Mouse (Mus musculus): ENCODE data around the gene Fam25c. TPM values are rescaled to one million over a fixed set of nuclear protein-coding genes. Genes with fewer than 3 reads are reported as not detected.

The Fam25c gene
- total and polyA plus RNA-seq, 3 experiments, result not detected

DNA sequence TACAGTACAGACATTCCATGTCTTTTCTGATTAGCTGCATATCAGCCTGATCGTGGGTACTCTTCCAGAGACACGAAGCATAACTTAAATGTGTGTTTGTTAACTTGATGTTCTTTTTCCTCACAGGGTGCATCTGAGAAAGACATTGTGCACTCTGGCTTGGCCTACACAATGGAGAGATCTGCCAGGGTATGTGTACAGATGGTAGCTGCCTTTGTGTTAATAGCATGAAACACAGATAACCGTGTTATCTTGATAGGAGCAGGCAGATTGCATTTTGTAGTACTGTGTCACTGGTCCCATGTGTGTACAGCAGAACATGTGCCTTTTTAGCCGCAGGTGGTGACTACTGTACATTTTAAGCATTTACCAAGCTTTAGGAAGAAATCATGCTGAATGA is 13.2 kb downstream of the Fam25c start:
- H3K9ac ChIP-seq (ENCODE audit: insufficient read depth, low read depth), result no peak overlapping the region
- DNase-seq (ENCODE audit: extremely low read depth), result no peak
- no peaks in the 10 kb centered on the region for H3K79me2 ChIP-seq (replicated peaks; ENCODE audit: control insufficient read depth, extremely low read depth, insufficient read depth, poor library complexity, severe bottlenecking)
- dilution Hi-C loops (cut with MboI; ENCODE audit: extremely low pct_ligation_motif_present, extremely low pct_unique_long_range_greater_than_20kb, low sequenced_read_pairs) (no loop called here), in situ Hi-C loops (cut with MboI; ENCODE audit: low pct_ligation_motif_present, low pct_unique_long_range_greater_than_20kb, low sequenced_read_pairs) (no loop called here)
- H3K27ac ChIP-seq (ENCODE audit: insufficient read depth, low read depth), result no peak overlapping the region
- H3K36me3 ChIP-seq (replicated peaks in 1 of 2; ENCODE audit: control insufficient read depth in 1 of 2, insufficient read depth in 1 of 2, low read length in 1 of 2), result peaks cover 42 to 76% of the 10 kb centered on the region in 2 experiments
- no peaks in the 10 kb centered on the region for H3K9me3 ChIP-seq (replicated peaks; ENCODE audit: low read length)
- no peak for TF ChIP-seq ELF1 (IDR thresholded peaks at IDR 0.05; ENCODE audit: low read depth, low read length)
- peaks cover 0 to 14% of the 10 kb centered on the region in 2 experiments; a peak in 1 of 4 replicates for H3K4me1 ChIP-seq (ENCODE audit: control insufficient read depth in 1 of 2, insufficient read depth in 2 of 2)
- H3K4me2 ChIP-seq (ENCODE audit: insufficient read depth, low read depth, poor library complexity, severe bottlenecking), result no peak overlapping the region
- H3K4me3 ChIP-seq (replicated peaks in 1 of 3; ENCODE audit: low read depth in 2 of 3, low read length in 2 of 3, poor library complexity in 1 of 3), result no peak overlapping the region
- no peaks in the 10 kb centered on the region for H3K27me3 ChIP-seq (replicated peaks)

DNA sequence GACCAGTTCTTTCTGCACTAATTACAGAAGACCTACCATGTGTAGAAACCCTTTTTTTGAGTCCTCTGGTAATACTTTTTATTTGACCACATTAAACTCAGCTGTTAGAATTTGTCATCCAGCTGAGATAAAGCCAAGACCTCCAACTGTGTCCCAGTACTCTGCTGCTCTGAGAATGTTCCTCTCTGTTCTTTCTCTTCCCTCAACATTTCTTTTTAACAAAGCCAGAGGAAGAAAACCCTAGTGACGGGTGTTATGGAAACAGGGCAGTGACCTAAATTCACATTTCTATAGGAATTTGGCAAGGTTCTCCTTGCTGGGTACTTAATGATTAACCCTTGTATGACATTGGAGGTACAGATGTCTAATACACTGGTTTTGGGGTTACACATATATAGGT is 15.8 kb downstream of the Fam25c start:
- Histone ChIP-seq H3K27ac (ENCODE audit: insufficient read depth, low read depth) (no peak overlapping the region), H3K9me3 (replicated peaks; ENCODE audit: low read length) (no peaks in the 10 kb centered on the region), H3K4me2 (ENCODE audit: insufficient read depth, low read depth, poor library complexity, severe bottlenecking) (no peak overlapping the region), H3K79me2 (replicated peaks; ENCODE audit: control insufficient read depth, extremely low read depth, insufficient read depth, poor library complexity, severe bottlenecking) (no peaks in the 10 kb centered on the region), H3K9ac (ENCODE audit: insufficient read depth, low read depth) (no peak overlapping the region), H3K4me3 (replicated peaks in 1 of 3; ENCODE audit: low read depth in 2 of 3, low read length in 2 of 3, poor library complexity in 1 of 3) (no peak overlapping the region), H3K36me3 (replicated peaks in 1 of 2; ENCODE audit: control insufficient read depth in 1 of 2, insufficient read depth in 1 of 2, low read length in 1 of 2) (peaks cover 58 to 89% of the 10 kb centered on the region in 2 experiments), H3K4me1 (ENCODE audit: control insufficient read depth in 1 of 2, insufficient read depth in 2 of 2) (peaks cover 0 to 10% of the 10 kb centered on the region in 2 experiments; a peak in 1 of 4 replicates), H3K27me3 (replicated peaks) (no peaks in the 10 kb centered on the region)
- dilution Hi-C loops (cut with MboI; ENCODE audit: extremely low pct_ligation_motif_present, extremely low pct_unique_long_range_greater_than_20kb, low sequenced_read_pairs) (no loop called here), in situ Hi-C loops (cut with MboI; ENCODE audit: low pct_ligation_motif_present, low pct_unique_long_range_greater_than_20kb, low sequenced_read_pairs) (no loop called here)
- TF ChIP-seq ETS1 (conservative IDR thresholded peaks at IDR 0.05; ENCODE audit: low read depth, low read length) (no peak), CHD2 (IDR thresholded peaks at IDR 0.05; ENCODE audit: low read length) (no peak), MXI1 (IDR thresholded peaks at IDR 0.05; ENCODE audit: low read depth, low read length) (no peak)
- no peak for DNase-seq (ENCODE audit: extremely low read depth)

DNA sequence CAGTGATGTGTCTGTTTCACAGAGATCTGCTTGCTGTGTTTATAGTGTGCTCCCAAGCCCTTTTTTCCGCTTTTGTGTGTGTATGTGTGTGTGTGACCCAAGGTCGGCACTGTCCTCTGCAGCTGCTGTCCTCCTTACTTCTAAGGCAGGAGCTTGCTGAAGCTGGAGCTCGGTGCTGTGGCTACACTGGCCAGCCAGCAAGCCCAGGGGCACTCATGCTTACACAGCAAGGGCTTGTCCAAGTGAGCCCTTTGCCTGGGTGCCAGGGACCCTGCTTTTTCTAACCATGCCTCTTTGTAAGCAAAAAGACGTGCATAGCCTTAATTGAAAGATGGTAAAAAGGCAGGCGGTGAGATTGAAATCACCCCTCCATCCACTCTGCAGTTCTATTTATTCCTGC is 22.8 kb downstream of the Fam25c start:
- H3K9ac ChIP-seq (ENCODE audit: insufficient read depth, low read depth), result no peak overlapping the region
- H3K4me2 ChIP-seq (ENCODE audit: insufficient read depth, low read depth, poor library complexity, severe bottlenecking), result no peak overlapping the region
- no peak for DNase-seq (ENCODE audit: extremely low read depth)
- peaks cover 55 to 89% of the 10 kb centered on the region in 2 experiments for H3K36me3 ChIP-seq (replicated peaks in 1 of 2; ENCODE audit: control insufficient read depth in 1 of 2, insufficient read depth in 1 of 2, low read length in 1 of 2)
- no peak overlapping the region for H3K4me3 ChIP-seq (replicated peaks in 1 of 3; ENCODE audit: low read depth in 2 of 3, low read length in 2 of 3, poor library complexity in 1 of 3)
- dilution Hi-C loops (cut with MboI; ENCODE audit: extremely low pct_ligation_motif_present, extremely low pct_unique_long_range_greater_than_20kb, low sequenced_read_pairs) (no loop called here), in situ Hi-C loops (cut with MboI; ENCODE audit: low pct_ligation_motif_present, low pct_unique_long_range_greater_than_20kb, low sequenced_read_pairs) (no loop called here)
- H3K79me2 ChIP-seq (replicated peaks; ENCODE audit: control insufficient read depth, extremely low read depth, insufficient read depth, poor library complexity, severe bottlenecking), result no peaks in the 10 kb centered on the region
- H3K9me3 ChIP-seq (replicated peaks; ENCODE audit: low read length), result no peaks in the 10 kb centered on the region
- peaks cover 0 to 2% of the 10 kb centered on the region in 2 experiments; a peak in 1 of 4 replicates for H3K4me1 ChIP-seq (ENCODE audit: control insufficient read depth in 1 of 2, insufficient read depth in 2 of 2)
- H3K27ac ChIP-seq (ENCODE audit: insufficient read depth, low read depth), result no peak overlapping the region
- TF ChIP-seq MXI1 (IDR thresholded peaks at IDR 0.05; ENCODE audit: low read depth, low read length) (no peak), EP300 (IDR thresholded peaks at IDR 0.05; ENCODE audit: low read length) (no peak), TBP (conservative IDR thresholded peaks at IDR 0.05; ENCODE audit: low read depth, low read length) (no peak), E2F4 (IDR thresholded peaks at IDR 0.05; ENCODE audit: insufficient replicate concordance, low read depth, low read length) (no peak), ZC3H11A (IDR thresholded peaks at IDR 0.05; ENCODE audit: low read depth, low read length) (no peak), SIN3A (IDR thresholded peaks at IDR 0.05; ENCODE audit: low read length) (no peak)
- no peaks in the 10 kb centered on the region for H3K27me3 ChIP-seq (replicated peaks)
